Mouse (Mus musculus): ENCODE data around the gene Cd37.

DNA sequence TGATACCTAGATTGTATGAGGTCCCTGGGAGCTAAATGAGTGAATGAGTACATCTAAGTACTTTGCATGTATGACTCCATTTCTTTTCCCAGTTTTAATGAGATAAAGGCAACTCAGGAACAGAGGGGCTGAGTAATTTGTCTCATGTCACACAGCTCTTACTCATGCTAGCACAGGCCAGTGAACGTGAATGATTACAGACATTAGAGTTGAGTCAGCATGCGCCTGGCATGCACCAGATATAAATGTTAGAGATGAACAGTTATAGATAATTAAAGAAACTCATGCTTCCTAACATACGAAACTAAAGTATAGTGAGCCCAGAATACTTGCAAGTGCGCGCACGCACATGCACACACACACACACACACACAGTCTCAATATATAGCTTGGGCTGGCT, 48.7 kb downstream of the Cd37 start:
- TF ChIP-seq CTCF (IDR thresholded peaks at IDR 0.05; ENCODE audit: low read depth) (no peak), EP300 (IDR thresholded peaks at IDR 0.05; ENCODE audit: low read depth) (no peak)
